Mouse (Mus musculus): ENCODE measurements around the gene Antxr2. TPM values are rescaled to one million over a fixed set of nuclear protein-coding genes. Genes with fewer than 3 reads are reported as not detected.
A peak's percentile ranks its signal among the peaks of the same experiment; 100 is the strongest.

The Antxr2 gene
- total and polyA plus RNA-seq, 3 experiments = 4.3 to 5.0 TPM; not detected in 1

DNA sequence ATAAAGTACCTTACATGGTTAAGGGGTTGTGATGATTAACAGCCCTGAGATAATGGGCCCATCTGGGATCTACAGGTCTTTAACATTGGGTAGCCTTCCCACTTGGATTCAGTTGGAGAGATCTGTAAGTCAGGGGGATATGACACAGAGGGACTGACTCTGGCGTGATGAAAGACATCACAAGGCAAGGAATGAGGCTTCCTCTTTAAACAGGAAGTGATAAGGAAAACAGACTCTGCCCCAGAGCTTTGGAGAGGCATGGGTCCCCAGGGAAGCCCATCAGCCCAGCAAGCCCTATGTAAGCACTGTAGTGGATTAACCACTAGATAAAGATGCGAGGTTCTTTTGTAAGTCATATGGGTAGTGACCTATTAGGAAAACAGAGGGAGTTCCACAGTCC is 71.2 kb downstream of the Antxr2 start:
- H3K79me2 ChIP-seq (ENCODE audit: control insufficient read depth, insufficient read depth, low read length, poor library complexity) = no peaks in the 10 kb centered on the region
- DNase-seq (ENCODE audit: low read depth, low spot score) = peak; percentile 31
- peaks cover 0 to 9% of the 10 kb centered on the region in 2 experiments; a peak in 3 of 4 replicates for H3K36me3 ChIP-seq (ENCODE audit: control insufficient read depth in 1 of 2, insufficient read depth in 2 of 2, low read length in 2 of 2)
- TF ChIP-seq RAD21 (IDR thresholded peaks at IDR 0.05; ENCODE audit: low read depth, low read length) = no peak
- no peak for TF ChIP-seq ELF1 (IDR thresholded peaks at IDR 0.05; ENCODE audit: low read depth, low read length)
- no peak overlapping the region for H3K9ac ChIP-seq (ENCODE audit: control insufficient read depth, low read depth, low read length, poor library complexity, severe bottlenecking)
- no peaks in the 10 kb centered on the region for H3K9me3 ChIP-seq (replicated peaks; ENCODE audit: insufficient read depth, low read length)
- H3K4me1 ChIP-seq (ENCODE audit: control insufficient read depth in 1 of 2, insufficient read depth in 2 of 2, low read length in 2 of 2) = no peaks in the 10 kb centered on the region; a peak in 1 of 4 replicates
- H3K4me3 ChIP-seq (ENCODE audit: control insufficient read depth in 1 of 2, insufficient read depth in 1 of 2, low read depth in 2 of 2, low read length in 2 of 2) = no peak overlapping the region
- H3K27ac ChIP-seq (ENCODE audit: control insufficient read depth, low read depth, low read length) = no peak overlapping the region
- H3K27me3 ChIP-seq (ENCODE audit: control insufficient read depth in 1 of 2, insufficient read depth in 2 of 2, low read length in 2 of 2) = no peaks in the 10 kb centered on the region

DNA sequence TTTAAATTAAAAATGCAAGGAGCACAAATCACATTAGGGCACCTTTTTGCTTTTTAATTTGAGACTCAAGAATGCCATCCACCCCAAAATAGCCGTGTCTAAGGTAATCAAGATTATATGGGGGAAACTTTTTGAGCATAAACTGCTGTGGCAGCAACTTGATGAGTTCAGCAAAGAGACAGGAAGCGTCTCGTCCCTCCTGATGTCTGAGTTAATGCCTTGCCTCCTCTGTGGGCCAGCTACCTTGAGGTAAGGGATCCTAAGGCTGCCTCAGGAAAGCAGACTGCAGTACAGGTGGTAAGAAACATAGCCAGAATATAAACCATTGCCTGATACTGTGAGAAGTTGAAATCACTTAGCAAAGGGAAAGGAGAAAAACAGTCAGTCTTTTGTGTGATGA is 71.8 kb downstream of the Antxr2 start:
- Histone ChIP-seq H3K79me2 (ENCODE audit: control insufficient read depth, insufficient read depth, low read length, poor library complexity) (no peaks in the 10 kb centered on the region), H3K36me3 (ENCODE audit: control insufficient read depth in 1 of 2, insufficient read depth in 2 of 2, low read length in 2 of 2) (peaks cover 0 to 9% of the 10 kb centered on the region in 2 experiments; a peak in 3 of 4 replicates), H3K4me1 (ENCODE audit: control insufficient read depth in 1 of 2, insufficient read depth in 2 of 2, low read length in 2 of 2) (no peaks in the 10 kb centered on the region; a peak in 1 of 4 replicates), H3K4me3 (ENCODE audit: control insufficient read depth in 1 of 2, insufficient read depth in 1 of 2, low read depth in 2 of 2, low read length in 2 of 2) (no peak overlapping the region), H3K9me3 (replicated peaks; ENCODE audit: insufficient read depth, low read length) (no peaks in the 10 kb centered on the region), H3K9ac (ENCODE audit: control insufficient read depth, low read depth, low read length, poor library complexity, severe bottlenecking) (no peak overlapping the region), H3K27me3 (ENCODE audit: control insufficient read depth in 1 of 2, insufficient read depth in 2 of 2, low read length in 2 of 2) (no peaks in the 10 kb centered on the region), H3K27ac (ENCODE audit: control insufficient read depth, low read depth, low read length) (no peak overlapping the region)
- DNase-seq (ENCODE audit: low read depth, low spot score) = no peak
- TF ChIP-seq SMC3 (IDR thresholded peaks at IDR 0.05; ENCODE audit: low read depth, low read length) = no peak
- no peak for TF ChIP-seq UBTF (IDR thresholded peaks at IDR 0.05; ENCODE audit: borderline replicate concordance, insufficient read depth, low read depth, low read length)
- no peak for TF ChIP-seq RCOR1 (IDR thresholded peaks at IDR 0.05; ENCODE audit: low read depth, low read length)
- no peak for TF ChIP-seq MXI1 (IDR thresholded peaks at IDR 0.05; ENCODE audit: low read depth, low read length)

DNA sequence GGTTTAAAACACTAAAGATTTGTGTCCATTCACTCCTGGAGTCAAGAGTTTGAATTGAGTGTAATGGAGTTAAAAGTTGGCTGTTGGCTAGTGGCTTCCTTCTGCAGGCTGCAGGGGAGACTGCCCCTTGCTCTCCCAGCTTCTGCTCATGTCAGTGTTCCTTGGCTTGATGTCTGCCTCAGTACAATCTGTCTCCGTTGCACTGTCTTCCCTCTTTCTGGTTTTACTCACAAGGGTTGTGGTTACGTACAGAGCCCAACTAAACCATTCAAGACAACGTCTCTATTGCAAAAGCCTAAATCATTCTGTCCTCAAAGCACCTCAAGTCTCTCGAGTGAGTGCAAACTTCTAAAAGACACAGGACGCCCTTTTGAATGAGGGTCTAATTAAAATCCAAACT is 73.3 kb downstream of the Antxr2 start:
- Histone ChIP-seq H3K9me3 (replicated peaks; ENCODE audit: insufficient read depth, low read length) (no peaks in the 10 kb centered on the region), H3K36me3 (ENCODE audit: control insufficient read depth in 1 of 2, insufficient read depth in 2 of 2, low read length in 2 of 2) (peaks cover 0 to 9% of the 10 kb centered on the region in 2 experiments; a peak in 3 of 4 replicates), H3K9ac (ENCODE audit: control insufficient read depth, low read depth, low read length, poor library complexity, severe bottlenecking) (no peak overlapping the region), H3K27me3 (ENCODE audit: control insufficient read depth in 1 of 2, insufficient read depth in 2 of 2, low read length in 2 of 2) (no peaks in the 10 kb centered on the region), H3K79me2 (ENCODE audit: control insufficient read depth, insufficient read depth, low read length, poor library complexity) (no peaks in the 10 kb centered on the region), H3K4me1 (ENCODE audit: control insufficient read depth in 1 of 2, insufficient read depth in 2 of 2, low read length in 2 of 2) (no peaks in the 10 kb centered on the region; a peak in 1 of 4 replicates), H3K27ac (ENCODE audit: control insufficient read depth, low read depth, low read length) (no peak overlapping the region), H3K4me3 (ENCODE audit: control insufficient read depth in 1 of 2, insufficient read depth in 1 of 2, low read depth in 2 of 2, low read length in 2 of 2) (no peak overlapping the region)
- no peak for DNase-seq (ENCODE audit: low read depth, low spot score)
- TF ChIP-seq POLR2AphosphoS2 (IDR thresholded peaks at IDR 0.05; ENCODE audit: low read length) (no peak), USF1 (IDR thresholded peaks at IDR 0.05; ENCODE audit: low read depth, low read length) (no peak), MAFK (IDR thresholded peaks at IDR 0.05; ENCODE audit: borderline replicate concordance, low read depth, low read length) (no peak), MEF2A (IDR thresholded peaks at IDR 0.05; ENCODE audit: extremely low read depth, insufficient replicate concordance, low read depth, low read length, poor library complexity, severe bottlenecking) (no peak), POLR2A (IDR thresholded peaks at IDR 0.05; ENCODE audit: control insufficient read depth in 1 of 2, insufficient read depth in 1 of 2, low read depth in 1 of 2, low read length in 2 of 2, poor library complexity in 1 of 2) (no peak), ZNF384 (IDR thresholded peaks at IDR 0.05; ENCODE audit: low read depth, low read length) (no peak), ZC3H11A (IDR thresholded peaks at IDR 0.05; ENCODE audit: low read depth, low read length) (no peak), GABPA (IDR thresholded peaks at IDR 0.05; ENCODE audit: low read depth, low read length) (no peak), MAZ (IDR thresholded peaks at IDR 0.05; ENCODE audit: low read depth, low read length) (no peak), MXI1 (IDR thresholded peaks at IDR 0.05; ENCODE audit: low read depth, low read length) (no peak), EP300 (IDR thresholded peaks at IDR 0.05; ENCODE audit: low read depth in 1 of 2, low read length in 2 of 2) (no peak), TCF12 (IDR thresholded peaks at IDR 0.05; ENCODE audit: low read depth, low read length) (no peak)
